Mouse (Mus musculus) hindbrain, embryonic 11.5 days (tissue): ENCODE data around the gene Akap11. TPM values are rescaled to one million over a fixed set of nuclear protein-coding genes. Genes with fewer than 3 reads are reported as not detected.

ENCODE experiments used
- ATAC-seq: fragments of 200-750 bp; cut with Nextera tagmentation; 2 replicates; pipeline ENCODE4 v1.8.0; 2017; ENCODE audit warnings: mild to moderate bottlenecking, moderate TSS enrichment, moderate library complexity; ENCODE audit not compliant: low FRiP score
- DNase-seq: peaks from one replicate; pipeline ENCODE4 v3.0.0-alpha.2; 2015; ENCODE audit warnings: low spot score
- H3K27ac ChIP-seq: fragments of 300-500 bp; sonication (generic); 2 replicates; pipeline ENCODE4 v1.5.1; 2014; ENCODE audit warnings: mild to moderate bottlenecking, low read depth, low read length
- H3K27me3 ChIP-seq: fragments of 300-500 bp; sonication (generic); 2 replicates; pipeline ENCODE4 v1.6.1; 2014; ENCODE audit warnings: mild to moderate bottlenecking, low read length, moderate library complexity, mixed read lengths; ENCODE audit not compliant: control insufficient read depth, insufficient read depth
- H3K36me3 ChIP-seq: fragments of 300-500 bp; sonication (generic); 2 replicates; pipeline ENCODE4 v1.6.1; 2014; ENCODE audit warnings: mild to moderate bottlenecking, low read length, moderate library complexity, mixed read lengths; ENCODE audit not compliant: control insufficient read depth, insufficient read depth
- H3K4me1 ChIP-seq: fragments of 300-500 bp; sonication (generic); replicated peaks from 2 replicates; pipeline ENCODE4 v1.6.1; 2014; ENCODE audit warnings: low read length, mixed read lengths; ENCODE audit not compliant: control insufficient read depth, insufficient read depth
- H3K4me2 ChIP-seq: fragments of 300-500 bp; sonication (generic); replicated peaks from 2 replicates; pipeline ENCODE4 v1.6.1; 2014; ENCODE audit warnings: mild to moderate bottlenecking, low read depth, low read length
- H3K4me3 ChIP-seq: fragments of 300-500 bp; sonication (generic); 2 replicates; pipeline ENCODE4 v1.5.1; 2014; ENCODE audit warnings: low read depth, low read length
- H3K9ac ChIP-seq: fragments of 300-500 bp; sonication (generic); 2 replicates; pipeline ENCODE4 v1.6.1; 2014; ENCODE audit warnings: low read depth, low read length
- H3K9me3 ChIP-seq: fragments of 300-500 bp; sonication (generic); 2 replicates; pipeline ENCODE4 v1.6.1; 2016; ENCODE audit warnings: low read length; ENCODE audit not compliant: control insufficient read depth
- WGBS: fragments of 180-500 bp; shearing (Covaris S2); extraction: QIAGEN DNeasy Blood & Tissue Kit; methylation state at CpG from one replicate; pipeline ENCODE4 v1.1.7; 2014; 5-methylcytosine and 5-hydroxymethylcytosine counted together
- polyA plus RNA-seq: library from polyadenylated mRNA; unstranded; fragments of >200 nt; fragmentation: Nextera tagmentation; extraction: Ambion mirVana; gene quantifications from 2 replicates; pipeline ENCODE4 v1.2.1, GENCODE M21; 2014

Gene Akap11
- polyA plus RNA-seq, 1 experiment from 2014 or later: 25.7 TPM

GRCm38 (mm10) chr14:78525059-78525458, 11.5 kb downstream of the Akap11 start:
- no peaks in the 10 kb centered on the region for H3K4me1 ChIP-seq
- H3K9me3 ChIP-seq: no peaks in the 10 kb centered on the region
- H3K4me3 ChIP-seq: no peak overlapping the region
- H3K27ac ChIP-seq: no peak overlapping the region
- no peak overlapping the region for H3K4me2 ChIP-seq
- no peaks in the 10 kb centered on the region for H3K36me3 ChIP-seq
- H3K9ac ChIP-seq: no peak overlapping the region
- ATAC-seq: no peak
- H3K27me3 ChIP-seq: no peaks in the 10 kb centered on the region
- DNase-seq: no peak
- 96% methylated on average over 2 of the region's 2 CpGs for WGBS

GRCm38 (mm10) chr14:78510713-78511112, 25.9 kb downstream of the Akap11 start:
- H3K4me1 ChIP-seq: no peaks in the 10 kb centered on the region
- ATAC-seq (no peak), DNase-seq (no peak)
- no peak overlapping the region for H3K9ac ChIP-seq
- no peak overlapping the region for H3K4me2 ChIP-seq
- H3K36me3 ChIP-seq: 0 out of 2 replicates have a peak, but pooled peaks cover 2% of the 10 kb centered on the region
- no peaks in the 10 kb centered on the region for H3K27me3 ChIP-seq
- WGBS: 81% methylated on average over 9 of the region's 9 CpGs
- H3K9me3 ChIP-seq: no peaks in the 10 kb centered on the region
- no peak overlapping the region for H3K27ac ChIP-seq
- H3K4me3 ChIP-seq: no peak overlapping the region

GRCm38 (mm10) chr14:78509791-78510190, 26.8 kb downstream of the Akap11 start:
- WGBS: 91% methylated on average over 6 of the region's 6 CpGs
- Histone ChIP-seq H3K27ac (no peak overlapping the region), H3K4me3 (no peak overlapping the region), H3K36me3 (0 out of 2 replicates have a peak, but pooled peaks cover 2% of the 10 kb centered on the region), H3K9ac (no peak overlapping the region), H3K4me1 (no peaks in the 10 kb centered on the region), H3K9me3 (no peaks in the 10 kb centered on the region), H3K4me2 (no peak overlapping the region), H3K27me3 (no peaks in the 10 kb centered on the region)
- DNase-seq: no peak
- no peak for ATAC-seq

GRCm38 (mm10) chr14:78500578-78500977, 36.0 kb downstream of the Akap11 start:
- Histone ChIP-seq H3K27ac (no peak overlapping the region), H3K4me1 (no peaks in the 10 kb centered on the region), H3K27me3 (no peaks in the 10 kb centered on the region), H3K9me3 (no peaks in the 10 kb centered on the region), H3K9ac (no peak overlapping the region), H3K4me2 (no peak overlapping the region), H3K4me3 (no peak overlapping the region), H3K36me3 (no peaks in the 10 kb centered on the region)
- WGBS: 77% methylated on average over 3 of the region's 3 CpGs
- ATAC-seq (no peak), DNase-seq (peak; percentile 14)

- H3K36me3 ChIP-seq: peaks cover 3% of the 10 kb centered on the region
- 99% methylated on average over 4 of the region's 4 CpGs for WGBS
Measured at GRCm38 (mm10) chr14:78496691-78497090, 39.9 kb downstream of the Akap11 start.

GRCm38 (mm10) chr14:78495241-78495640, 41.4 kb downstream of the Akap11 start:
- Histone ChIP-seq H3K4me3 (no peak overlapping the region), H3K9ac (no peak overlapping the region), H3K4me1 (no peaks in the 10 kb centered on the region), H3K4me2 (no peak overlapping the region), H3K36me3 (peaks cover 5% of the 10 kb centered on the region), H3K9me3 (no peaks in the 10 kb centered on the region), H3K27ac (no peak overlapping the region), H3K27me3 (no peaks in the 10 kb centered on the region)
- 94% methylated on average over 4 of the region's 4 CpGs for WGBS
- DNase-seq (no peak), ATAC-seq (no peak)

More at GRCm38 (mm10) chr14:78496691-78497090, 39.9 kb downstream of the Akap11 start:
- no peak overlapping the region for H3K4me2 ChIP-seq
- no peaks in the 10 kb centered on the region for H3K9me3 ChIP-seq
- H3K9ac ChIP-seq: no peak overlapping the region
- no peak overlapping the region for H3K27ac ChIP-seq
- no peak for DNase-seq
- ATAC-seq: no peak
- no peaks in the 10 kb centered on the region for H3K4me1 ChIP-seq
- H3K27me3 ChIP-seq: no peaks in the 10 kb centered on the region
- H3K4me3 ChIP-seq: no peak overlapping the region

GRCm38 (mm10) chr14:78492602-78493001, 44.0 kb downstream of the Akap11 start:
- no peak overlapping the region for H3K27ac ChIP-seq
- no peak overlapping the region for H3K9ac ChIP-seq
- 91% methylated on average over 9 of the region's 9 CpGs for WGBS
- DNase-seq (no peak), ATAC-seq (no peak)
- H3K4me3 ChIP-seq: no peak overlapping the region
- H3K4me1 ChIP-seq: no peaks in the 10 kb centered on the region
- H3K4me2 ChIP-seq: no peak overlapping the region
- no peaks in the 10 kb centered on the region for H3K9me3 ChIP-seq
- H3K36me3 ChIP-seq: peaks cover 5% of the 10 kb centered on the region
- H3K27me3 ChIP-seq: no peaks in the 10 kb centered on the region

- no peak overlapping the region for H3K9ac ChIP-seq
- H3K4me1 ChIP-seq: no peaks in the 10 kb centered on the region
- DNase-seq: no peak
- H3K36me3 ChIP-seq: peaks cover 5% of the 10 kb centered on the region
- ATAC-seq: no peak
- H3K27me3 ChIP-seq: no peaks in the 10 kb centered on the region
- H3K4me2 ChIP-seq: no peak overlapping the region
- no peak overlapping the region for H3K27ac ChIP-seq
- no peaks in the 10 kb centered on the region for H3K9me3 ChIP-seq
- no peak overlapping the region for H3K4me3 ChIP-seq
Measured at GRCm38 (mm10) chr14:78491432-78491831, 45.2 kb downstream of the Akap11 start.

GRCm38 (mm10) chr14:78482385-78483231, 54.0 kb downstream of the Akap11 start:
- 26% methylated on average over 14 of the region's 14 CpGs for WGBS
- DNase-seq (peak; percentile 52), ATAC-seq (peak; percentile 75)
- no peaks in the 10 kb centered on the region for H3K9me3 ChIP-seq
- H3K36me3 ChIP-seq: no peaks in the 10 kb centered on the region
- no peak overlapping the region for H3K4me3 ChIP-seq
- H3K27ac ChIP-seq: no peak overlapping the region
- H3K9ac ChIP-seq: no peak overlapping the region
- H3K4me2 ChIP-seq: no peak overlapping the region
- H3K27me3 ChIP-seq: no peaks in the 10 kb centered on the region
- H3K4me1 ChIP-seq: no peaks in the 10 kb centered on the region
